Mouse (Mus musculus) olfactory bulb, adult 2 months (tissue): ENCODE results near the gene Hint2. TPM values are rescaled to one million over a fixed set of nuclear protein-coding genes. Genes with fewer than 3 reads are reported as not detected.

Experiments used
- H3K27ac ChIP-seq: fragments of 200-500 bp; 2 replicates; pipeline ENCODE4 v1.5.1; 2012; ENCODE audit warnings: low read depth, low read length; ENCODE audit not compliant: insufficient read depth
- H3K4me1 ChIP-seq: fragments of 200-500 bp; 2 replicates; pipeline ENCODE4 v1.6.1; 2012; ENCODE audit warnings: low read length; ENCODE audit not compliant: control insufficient read depth, insufficient read depth
- H3K4me3 ChIP-seq: fragments of 200-500 bp; 2 replicates; pipeline ENCODE4 v1.5.1; 2012; ENCODE audit warnings: mild to moderate bottlenecking, low read depth, low read length, moderate library complexity; ENCODE audit not compliant: insufficient read depth
- CTCF ChIP-seq: fragments of 200-500 bp; IDR thresholded peaks from 2 replicates; pipeline ENCODE4 v1.5.1; 2012; ENCODE audit warnings: low read depth, mild to moderate bottlenecking, low read length, moderate library complexity; ENCODE audit not compliant: insufficient read depth
- POLR2A ChIP-seq: fragments of 200-500 bp; IDR thresholded peaks from 2 replicates; pipeline ENCODE4 v1.6.1; 2012; ENCODE audit warnings: mild to moderate bottlenecking, low read depth, low read length, moderate library complexity; ENCODE audit not compliant: insufficient read depth
- WGBS: fragments of 180-500 bp; shearing (Covaris S2); methylation state at CpG from one replicate; pipeline ENCODE4 v1.1.7; 2018; 5-methylcytosine and 5-hydroxymethylcytosine counted together
- polyA plus RNA-seq: library from polyadenylated mRNA; stranded (reverse); fragments of >200 nt; gene quantifications from 2 replicates; pipeline ENCODE4 v1.2.4, GENCODE M21; 2012; ENCODE audit warnings: low replicate concordance; ENCODE audit not compliant: missing spikeins, insufficient read depth, insufficient read length

Hint2 gene
- polyA plus RNA-seq, 1 experiment: not detected

- TF ChIP-seq POLR2A: no peak
- Histone ChIP-seq H3K4me3 (peak overlapping the region; percentile 79), H3K27ac (0 out of 2 replicates have a peak overlapping the region, but pooled peaks have one; percentile 29), H3K4me1 (peaks cover 22% of the 10 kb centered on the region)
- WGBS: under 1% methylated on average over 23 of the region's 25 CpGs
Observed at GRCm38 (mm10) chr4:43669428-43669794, 13.1 kb upstream of the Hint2 start.

DNA sequence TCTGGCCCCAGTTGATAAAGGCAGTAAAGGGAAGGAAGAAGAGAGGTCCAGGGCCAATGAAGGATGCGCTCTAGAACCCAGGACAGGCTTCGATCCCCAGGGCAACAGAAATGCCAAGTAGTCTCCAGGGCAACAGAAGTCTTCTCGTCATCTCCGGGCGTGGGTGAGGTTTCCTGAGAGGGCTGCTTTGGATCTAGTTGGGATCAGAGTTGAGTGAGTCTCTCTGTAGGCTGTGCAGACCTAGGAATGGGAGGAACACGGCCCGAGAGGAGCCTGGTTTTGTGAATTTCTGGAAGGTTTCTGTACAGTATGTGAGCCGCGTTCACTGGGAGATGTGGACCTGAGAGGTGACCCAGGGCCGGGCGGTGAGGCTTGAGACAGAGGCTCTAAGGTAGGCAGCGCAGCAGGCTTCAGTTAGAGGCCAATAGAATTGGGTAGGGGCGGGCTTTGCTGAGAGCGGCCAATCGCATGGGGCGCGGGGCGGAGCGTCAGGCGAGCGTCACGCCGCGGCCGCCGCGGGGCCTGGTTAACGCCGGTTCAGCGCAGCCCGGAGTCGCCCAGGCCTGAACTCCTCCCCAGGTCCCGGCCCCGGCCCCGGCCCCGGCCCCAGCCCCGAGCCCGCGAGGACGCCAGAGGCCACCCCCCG, 12.6 kb upstream of the Hint2 start, which contains the start of the genes Tmem8b and Fam221b:
Tmem8b (plus strand) TSS at position 190 of the 646 bp plus-strand sequence.
Fam221b (minus strand) TSS at position 364 of the 646 bp plus-strand sequence.
- no peak for TF ChIP-seq CTCF
- peak; percentile 68 for TF ChIP-seq POLR2A
- Histone ChIP-seq H3K4me1 (peaks cover 22% of the 10 kb centered on the region), H3K27ac (peak within 1 kb of the TSS; percentile 29; the same call in 1 of the 2 replicates), H3K4me3 (peak within 1 kb of the TSS; percentile 79)
- 1% methylated on average over 41 of the region's 41 CpGs for WGBS

DNA sequence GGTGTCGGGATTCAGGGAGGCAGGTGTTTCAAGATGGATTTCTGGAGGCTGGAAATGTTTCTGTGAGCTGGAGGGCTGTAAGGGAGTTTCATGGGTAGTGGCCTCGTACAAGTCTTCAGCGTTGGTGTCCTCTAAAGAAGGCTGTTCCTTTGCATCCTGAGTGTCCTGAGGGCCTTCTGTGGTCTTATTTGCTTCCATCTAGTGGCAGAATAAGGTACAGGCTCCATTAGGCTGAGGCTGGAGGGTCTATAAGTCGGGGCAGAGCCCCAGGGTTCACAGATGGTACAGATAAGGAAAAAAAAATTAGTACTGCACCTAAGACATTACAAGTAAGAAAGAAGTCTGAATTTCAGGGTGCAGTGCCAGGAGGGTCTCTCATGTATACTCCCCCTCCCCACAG, 10.1 kb upstream of the Hint2 start:
- peaks cover 14% of the 10 kb centered on the region for H3K4me1 ChIP-seq
- no peak overlapping the region for H3K27ac ChIP-seq
- TF ChIP-seq POLR2A: no peak
- TF ChIP-seq CTCF: no peak
- 30% methylated on average over 4 of the region's 4 CpGs for WGBS
- no peak overlapping the region for H3K4me3 ChIP-seq

- WGBS: 51% methylated on average over 4 of the region's 4 CpGs
- H3K27ac ChIP-seq: no peak overlapping the region
- H3K4me1 ChIP-seq: peaks cover 9% of the 10 kb centered on the region; the same call in 1 of the 2 replicates
- no peak for TF ChIP-seq POLR2A
- no peak for TF ChIP-seq CTCF
- no peak overlapping the region for H3K4me3 ChIP-seq
Observed at GRCm38 (mm10) chr4:43657146-43657545, 880 bp upstream of the Hint2 start.

DNA sequence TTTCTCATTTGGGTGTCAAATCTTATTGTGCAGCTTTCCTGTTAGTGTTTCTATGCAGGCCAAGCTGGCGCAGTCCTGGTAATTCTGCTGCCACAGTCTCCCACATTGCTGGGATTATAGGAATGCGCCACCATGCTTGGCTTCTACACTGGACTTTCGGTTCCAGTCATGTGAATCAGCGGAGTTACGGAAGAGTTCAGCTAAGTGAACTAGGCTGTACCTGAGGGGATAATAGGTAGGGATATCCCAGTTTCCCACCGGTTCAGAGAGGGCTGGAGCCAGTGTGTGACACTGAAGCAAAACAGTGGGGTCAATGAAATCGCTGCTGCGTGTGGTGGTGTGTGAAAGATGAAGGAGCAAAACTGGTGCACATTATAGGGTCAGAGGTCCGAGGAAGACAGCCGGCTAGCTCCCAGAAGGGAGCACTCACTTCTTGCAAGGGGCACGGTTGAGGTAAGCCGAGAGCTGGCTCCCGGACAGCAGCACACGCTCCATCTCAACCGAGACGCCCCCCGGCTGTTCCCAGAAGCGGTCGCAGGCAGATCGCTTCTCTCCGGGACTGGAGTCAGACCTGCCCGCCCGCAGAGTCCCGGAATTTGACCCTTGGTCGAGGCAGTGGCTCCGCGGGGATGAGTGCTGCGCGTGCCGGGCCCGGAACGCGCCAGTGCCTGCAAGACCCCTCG, 469 bp downstream of the Hint2 start:
- 3% methylated on average over 34 of the region's 34 CpGs for WGBS
- peaks cover 9% of the 10 kb centered on the region; the same call in 1 of the 2 replicates for H3K4me1 ChIP-seq
- H3K27ac ChIP-seq: peak overlapping the region; percentile 76
- H3K4me3 ChIP-seq: peak overlapping the region; percentile 74
- no peak for TF ChIP-seq CTCF
- no peak for TF ChIP-seq POLR2A

GRCm38 (mm10) chr4:43653161-43654015, 2.9 kb downstream of the Hint2 start, which contains the start of gene Spag8:
Spag8 (minus strand) TSS chr4:43653594.
- 14% methylated on average over 24 of the region's 24 CpGs for WGBS
- no peak within 1 kb of the TSS for H3K27ac ChIP-seq
- peak within 1 kb of the TSS; percentile 38 for H3K4me3 ChIP-seq
- H3K4me1 ChIP-seq: peaks cover 9% of the 10 kb centered on the region; the same call in 1 of the 2 replicates
- no peak for TF ChIP-seq CTCF
- no peak for TF ChIP-seq POLR2A

DNA sequence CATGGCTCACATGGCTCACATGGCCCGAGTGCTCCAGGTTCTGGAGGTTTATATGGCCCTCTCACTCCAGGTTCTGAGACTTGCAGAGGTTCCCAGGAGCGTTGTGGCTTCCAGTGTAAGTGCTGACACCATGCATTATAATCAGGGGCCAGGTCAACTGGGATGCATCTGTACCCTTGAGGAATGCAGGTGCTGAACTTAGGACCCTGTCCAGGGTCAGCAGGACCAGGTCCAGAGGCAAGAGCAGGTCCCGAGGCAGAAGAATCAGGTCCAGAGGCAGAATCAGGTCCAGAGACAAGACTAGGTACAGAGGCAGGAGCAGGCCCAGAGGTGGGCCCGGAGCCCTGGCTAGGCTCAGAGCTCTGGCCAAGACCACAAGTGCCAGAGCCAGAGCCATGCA, 3.5 kb downstream of the Hint2 start:
- TF ChIP-seq POLR2A (no peak), CTCF (no peak)
- Histone ChIP-seq H3K4me1 (peaks cover 9% of the 10 kb centered on the region; the same call in 1 of the 2 replicates), H3K27ac (no peak overlapping the region), H3K4me3 (no peak overlapping the region)
- 83% methylated on average over 4 of the region's 4 CpGs for WGBS

GRCm38 (mm10) chr4:43649783-43650182, 6.5 kb downstream of the Hint2 start:
- WGBS: 96% methylated on average over 3 of the region's 3 CpGs

More at GRCm38 (mm10) chr4:43649783-43650182, 6.5 kb downstream of the Hint2 start:
- Histone ChIP-seq H3K4me1 (peaks cover 9% of the 10 kb centered on the region; the same call in 1 of the 2 replicates), H3K27ac (no peak overlapping the region), H3K4me3 (no peak overlapping the region)
- TF ChIP-seq POLR2A (no peak), CTCF (no peak)
